Mouse (Mus musculus) midbrain, embryonic 11.5 days (tissue): ENCODE results near the gene Dlgap5. TPM values are rescaled to one million over a fixed set of nuclear protein-coding genes. Genes with fewer than 3 reads are reported as not detected.
A peak's percentile ranks its signal among the peaks of the same experiment; 100 is the strongest.

Experiments used
- ATAC-seq: fragments of 200-750 bp; cut with Nextera tagmentation; 2 replicates; pipeline ENCODE4 v1.8.0; 2017; ENCODE audit warnings: moderate TSS enrichment, moderate library complexity; ENCODE audit not compliant: low FRiP score
- DNase-seq: peaks from one replicate; pipeline ENCODE4 v3.0.0; 2015; ENCODE audit warnings: low spot score; ENCODE audit errors: missing footprints
- H3K27ac ChIP-seq: fragments of 300-500 bp; sonication (generic); 2 replicates; pipeline ENCODE4 v1.5.1; 2014; ENCODE audit warnings: low read depth, low read length
- H3K27me3 ChIP-seq: fragments of 300-500 bp; sonication (generic); 2 replicates; pipeline ENCODE4 v1.6.1; 2014; ENCODE audit warnings: mild to moderate bottlenecking, low read length, moderate library complexity, mixed read lengths; ENCODE audit not compliant: control insufficient read depth, insufficient read depth
- H3K36me3 ChIP-seq: fragments of 300-500 bp; sonication (generic); 2 replicates; pipeline ENCODE4 v1.6.1; 2014; ENCODE audit warnings: mild to moderate bottlenecking, low read length, moderate library complexity, mixed read lengths; ENCODE audit not compliant: control insufficient read depth, insufficient read depth
- H3K4me1 ChIP-seq: fragments of 300-500 bp; sonication (generic); 2 replicates; pipeline ENCODE4 v1.6.1; 2014; ENCODE audit warnings: low read length; ENCODE audit not compliant: control insufficient read depth, insufficient read depth
- H3K4me2 ChIP-seq: fragments of 300-500 bp; sonication (generic); 2 replicates; pipeline ENCODE4 v1.6.1; 2014; ENCODE audit warnings: mild to moderate bottlenecking, moderate library complexity
- H3K4me3 ChIP-seq: fragments of 300-500 bp; sonication (generic); 2 replicates; pipeline ENCODE4 v1.5.1; 2014; ENCODE audit warnings: low read depth, low read length
- H3K9ac ChIP-seq: fragments of 300-500 bp; sonication (generic); 2 replicates; pipeline ENCODE4 v1.6.1; 2014; ENCODE audit warnings: low read length
- H3K9me3 ChIP-seq: fragments of 300-500 bp; sonication (generic); 2 replicates; pipeline ENCODE4 v1.6.1; 2016; ENCODE audit warnings: low read length; ENCODE audit not compliant: control insufficient read depth
- WGBS: fragments of 180-500 bp; shearing (Covaris S2); extraction: QIAGEN DNeasy Blood & Tissue Kit; methylation state at CpG from one replicate; pipeline ENCODE4 v1.1.7; 2014; 5-methylcytosine and 5-hydroxymethylcytosine counted together
- polyA plus RNA-seq: library from polyadenylated mRNA; unstranded; fragments of >200 nt; fragmentation: Nextera tagmentation; extraction: Ambion mirVana; gene quantifications from 2 replicates; pipeline ENCODE4 v1.2.1, GENCODE M21; 2014

Gene Dlgap5
- polyA plus RNA-seq, 1 experiment from 2014 or later, result 61.2 TPM

DNA sequence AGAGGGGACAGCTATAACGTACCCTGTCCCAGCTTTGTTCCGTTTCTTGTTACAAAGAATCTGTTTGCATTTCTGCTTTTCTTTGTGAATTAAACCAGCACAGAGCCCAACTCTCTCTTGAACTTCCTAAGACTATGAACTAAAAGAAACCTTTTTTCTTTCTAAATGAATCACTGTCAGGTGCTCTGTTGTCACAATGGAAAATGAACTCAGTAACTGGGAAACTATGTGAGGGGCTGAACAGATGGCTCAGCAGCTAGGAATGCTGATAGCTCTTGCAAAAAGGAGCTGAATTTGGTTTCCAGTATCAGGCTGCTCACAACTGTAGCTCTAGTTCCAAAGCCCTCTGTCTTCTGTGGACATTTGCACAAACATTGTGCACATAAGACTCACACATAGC lies 67.2 kb downstream of the Dlgap5 start:
- no peak overlapping the region for H3K27ac ChIP-seq
- H3K4me1 ChIP-seq, result no peaks in the 10 kb centered on the region
- H3K4me3 ChIP-seq, result no peak overlapping the region
- H3K9me3 ChIP-seq, result no peaks in the 10 kb centered on the region
- H3K9ac ChIP-seq, result no peak overlapping the region
- ATAC-seq, result no peak
- no peaks in the 10 kb centered on the region for H3K27me3 ChIP-seq
- DNase-seq, result no peak
- H3K36me3 ChIP-seq, result no peaks in the 10 kb centered on the region
- H3K4me2 ChIP-seq, result no peak overlapping the region
- 82% methylated on average over 2 of the region's 2 CpGs for WGBS

- H3K4me3 ChIP-seq, result no peak overlapping the region
- no peak overlapping the region for H3K27ac ChIP-seq
- H3K27me3 ChIP-seq, result no peaks in the 10 kb centered on the region
- no peak overlapping the region for H3K4me2 ChIP-seq
- no peaks in the 10 kb centered on the region for H3K9me3 ChIP-seq
- WGBS, result 89% methylated on average over 1 of the region's 1 CpGs
- ATAC-seq, result no peak
- no peak overlapping the region for H3K9ac ChIP-seq
- H3K36me3 ChIP-seq, result no peaks in the 10 kb centered on the region
- no peak for DNase-seq
- no peaks in the 10 kb centered on the region for H3K4me1 ChIP-seq
These were observed 71.5 kb downstream of the Dlgap5 start for GRCm38 (mm10) chr14:47346715-47347114.

GRCm38 (mm10) chr14:47341811-47342291 lies 76.4 kb downstream of the Dlgap5 start:
- no peak overlapping the region for H3K4me2 ChIP-seq
- no peaks in the 10 kb centered on the region for H3K9me3 ChIP-seq
- 0 out of 2 replicates have a peak overlapping the region, but pooled peaks have one; percentile 5 for H3K27ac ChIP-seq
- H3K36me3 ChIP-seq, result no peaks in the 10 kb centered on the region
- H3K27me3 ChIP-seq, result no peaks in the 10 kb centered on the region
- ATAC-seq, result no peak
- H3K9ac ChIP-seq, result no peak overlapping the region
- no peaks in the 10 kb centered on the region for H3K4me1 ChIP-seq
- no peak overlapping the region for H3K4me3 ChIP-seq
- DNase-seq, result no peak
- WGBS, result 66% methylated on average over 4 of the region's 4 CpGs

DNA sequence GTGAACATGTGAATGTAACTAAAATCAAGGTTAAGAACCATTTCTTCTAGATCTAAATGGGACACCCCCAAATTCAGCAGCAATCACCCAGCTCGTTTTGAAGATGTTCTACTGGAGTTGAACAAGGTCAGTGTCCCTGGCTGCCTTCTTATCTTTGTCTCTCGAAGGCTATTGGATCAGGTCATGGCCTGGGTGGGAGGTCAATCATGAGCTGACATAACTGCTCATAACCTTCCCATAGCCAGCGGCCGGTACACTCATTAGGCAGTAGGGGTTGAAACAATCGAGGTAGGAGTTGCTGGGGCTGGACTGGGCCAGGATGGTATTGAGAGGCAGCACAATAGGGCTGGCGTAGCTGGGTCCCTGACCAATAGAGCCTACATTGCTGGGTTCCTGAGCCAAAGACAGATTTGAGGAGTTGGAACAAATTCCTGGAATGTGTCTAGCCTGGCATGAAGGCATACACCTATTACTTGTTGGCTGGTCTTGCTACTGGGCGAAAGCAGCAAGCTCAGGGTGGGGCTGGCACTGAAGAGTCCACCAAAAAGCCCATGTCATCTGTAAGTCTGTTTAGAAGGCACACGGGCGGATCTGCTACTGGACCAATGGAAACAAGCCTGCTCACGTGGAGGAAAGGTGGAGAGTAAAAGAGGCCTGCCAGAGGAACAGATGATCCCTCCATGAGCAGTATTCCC lies 77.8 kb downstream of the Dlgap5 start:
- H3K36me3 ChIP-seq, result no peaks in the 10 kb centered on the region
- H3K4me3 ChIP-seq, result no peak overlapping the region
- no peak overlapping the region for H3K4me2 ChIP-seq
- ATAC-seq (no peak), DNase-seq (no peak)
- H3K4me1 ChIP-seq, result no peaks in the 10 kb centered on the region
- H3K27ac ChIP-seq, result no peak overlapping the region
- no peak overlapping the region for H3K9ac ChIP-seq
- 85% methylated on average over 10 of the region's 10 CpGs for WGBS
- H3K27me3 ChIP-seq, result no peaks in the 10 kb centered on the region
- H3K9me3 ChIP-seq, result no peaks in the 10 kb centered on the region

Other genes starting within 250 kb of the Dlgap5 start
- gene Gch1, start 229.0 kb downstream of the Dlgap5 start, polyA plus RNA-seq, result 2.1 and 2.9 TPM in 2 replicates
- 47.3 and 48.1 TPM in 2 replicates for gene Wdhd1, start 141.6 kb downstream of the Dlgap5 start, polyA plus RNA-seq
- 5.8 and 8.3 TPM in 2 replicates for gene Socs4, start 141.5 kb downstream of the Dlgap5 start, polyA plus RNA-seq
- gene Mapk1ip1l, start 120.1 kb downstream of the Dlgap5 start, polyA plus RNA-seq, result 91.0 and 97.6 TPM in 2 replicates
- gene Lgals3, start 50.7 kb downstream of the Dlgap5 start, polyA plus RNA-seq, result 0.33 and 0.81 TPM in 2 replicates
- gene Fbxo34, start 32.0 kb upstream of the Dlgap5 start, polyA plus RNA-seq, result 20.2 and 24.0 TPM in 2 replicates
- gene Atg14, start 152.2 kb upstream of the Dlgap5 start, polyA plus RNA-seq, result 18.7 and 20.0 TPM in 2 replicates
- 111 and 118 TPM in 2 replicates for gene Ktn1, start 230.0 kb upstream of the Dlgap5 start, polyA plus RNA-seq